Mouse (Mus musculus) ES-E14 (cell line): ENCODE results near the gene Gm10644. TPM values are rescaled to one million over a fixed set of nuclear protein-coding genes. Genes with fewer than 3 reads are reported as not detected.

Experiments used
- DNase-seq: peaks from one replicate; pipeline ENCODE4 v3.0.0-alpha.2; 2013; ENCODE audit warnings: low read depth, low spot score
- H3K27ac ChIP-seq: 2 replicates; pipeline ENCODE4 v1.5.1; 2012; ENCODE audit warnings: low read depth, mild to moderate bottlenecking, low read length, moderate library complexity, mixed read lengths; ENCODE audit not compliant: poor library complexity, insufficient read depth, severe bottlenecking
- H3K36me3 ChIP-seq: 2 replicates; pipeline ENCODE4 v1.6.1; 2012; ENCODE audit warnings: mild to moderate bottlenecking, low read length, moderate library complexity, mixed read lengths; ENCODE audit not compliant: control insufficient read depth, poor library complexity, insufficient read depth, severe bottlenecking
- H3K4me1 ChIP-seq, 2 experiments: fragments of 150-350 bp in 1 of 2; sonication (generic) in 1 of 2; 2 replicates each; pipeline ENCODE4 v1.6.1; 2012; ENCODE audit warnings: low read length in 2 of 2, mild to moderate bottlenecking in 1 of 2, mixed read lengths in 1 of 2; ENCODE audit not compliant: control insufficient read depth in 2 of 2, insufficient read depth in 2 of 2, poor library complexity in 1 of 2
- H3K4me3 ChIP-seq, 2 experiments: fragments of 150-350 bp in 1 of 2; sonication (generic) in 1 of 2; 2 replicates each; pipeline ENCODE4 v1.5.1; 2012; ENCODE audit warnings: low read length in 2 of 2, low read depth in 1 of 2, mild to moderate bottlenecking in 1 of 2, mixed read lengths in 1 of 2; ENCODE audit not compliant: insufficient read depth in 1 of 2, poor library complexity in 1 of 2, severe bottlenecking in 1 of 2
- H3K9ac ChIP-seq: 2 replicates; pipeline ENCODE4 v1.6.1; 2012; ENCODE audit warnings: low read depth, mild to moderate bottlenecking, low read length, mixed read lengths; ENCODE audit not compliant: poor library complexity, insufficient read depth, severe bottlenecking
- H3K9me3 ChIP-seq: fragments of 150-350 bp; sonication (generic); 2 replicates; pipeline ENCODE4 v1.6.1; 2012; ENCODE audit warnings: low read depth, mild to moderate bottlenecking, low read length; ENCODE audit not compliant: control insufficient read depth, insufficient read depth
- CHD2 ChIP-seq: IDR thresholded peaks from 2 replicates; pipeline ENCODE4 v1.6.1; 2014; ENCODE audit warnings: mild to moderate bottlenecking, low read depth, low read length, inconsistent platforms
- HCFC1 ChIP-seq: IDR thresholded peaks from 2 replicates; pipeline ENCODE4 v1.6.1; 2012; ENCODE audit warnings: low read length, inconsistent platforms, borderline replicate concordance; ENCODE audit not compliant: insufficient read depth
- MAFK ChIP-seq: IDR thresholded peaks from 2 replicates; pipeline ENCODE4 v1.6.1; 2014; ENCODE audit warnings: mild to moderate bottlenecking, low read depth, low read length, inconsistent platforms; ENCODE audit not compliant: insufficient read depth
- ZC3H11A ChIP-seq: IDR thresholded peaks from 2 replicates; pipeline ENCODE4 v1.6.1; 2012; ENCODE audit warnings: low read depth, mild to moderate bottlenecking, inconsistent platforms, low read length, borderline replicate concordance
- ZNF384 ChIP-seq: IDR thresholded peaks from 2 replicates; pipeline ENCODE4 v1.6.1; 2012; ENCODE audit warnings: low read depth, low read length, inconsistent platforms
- in situ Hi-C, 2 experiments: fragments of 600-800 bp; cut with MboI; formaldehyde crosslinking; loops; one replicate each; pipeline ENCODE4 v1.15.1; 2025; ENCODE audit warnings: low sequenced_read_pairs in 2 of 2, inconsistent platforms in 1 of 2; ENCODE audit not compliant: unreplicated experiment in 2 of 2
- total RNA-seq: library from RNA; depleted of rRNA; stranded (reverse); fragments of 300-350 nt; gene quantifications from 2 replicates; pipeline ENCODE4 v1.2.3, GENCODE M21; 2012; rRNA removed

Gene Gm10644
- total RNA-seq, 1 experiment: 1.8 TPM

DNA sequence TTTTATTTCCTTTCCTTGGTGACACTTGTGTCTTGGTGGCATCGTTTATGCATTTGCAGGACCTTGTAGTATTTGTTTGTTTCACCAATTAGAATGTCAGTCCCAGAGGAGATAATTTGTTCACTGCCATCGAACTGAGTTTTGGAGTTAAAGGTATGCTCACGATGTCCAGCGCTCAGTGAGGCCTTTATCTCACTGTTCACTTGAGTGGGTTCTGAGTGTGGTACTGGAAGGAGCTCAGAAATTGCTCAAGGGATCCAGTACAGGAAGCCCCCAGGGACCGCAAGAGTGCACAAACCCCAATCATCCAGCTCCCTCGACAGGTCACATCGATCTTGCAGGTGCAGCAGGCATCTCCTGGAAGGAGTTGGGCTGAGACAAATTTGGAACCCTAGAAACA, 58.5 kb downstream of the Gm10644 start:
- Histone ChIP-seq H3K27ac (no peak overlapping the region), H3K36me3 (no peaks in the 10 kb centered on the region), H3K4me1 (peaks cover 2 to 12% of the 10 kb centered on the region in 2 experiments; a peak in 2 of 4 replicates), H3K9me3 (no peaks in the 10 kb centered on the region), H3K4me3 (no peak overlapping the region), H3K9ac (no peak overlapping the region)
- TF ChIP-seq HCFC1 (no peak), ZNF384 (no peak), MAFK (no peak), ZC3H11A (no peak), CHD2 (no peak)
- in situ Hi-C loops: loop anchor here (5.0 to 10.0 kb wide), 2 partner anchors 112 to 119 kb away; no protein-coding TSS in a partner anchor
- no peak for DNase-seq

GRCm38 (mm10) chr8:83895894-83896293, 59.1 kb downstream of the Gm10644 start:
- no peak overlapping the region for H3K4me3 ChIP-seq
- no peaks in the 10 kb centered on the region for H3K9me3 ChIP-seq
- DNase-seq: peak; percentile 58
- no peak overlapping the region for H3K27ac ChIP-seq
- no peaks in the 10 kb centered on the region for H3K36me3 ChIP-seq
- peaks cover 2 to 12% of the 10 kb centered on the region in 2 experiments; a peak in 2 of 4 replicates for H3K4me1 ChIP-seq
- in situ Hi-C loops: loop anchor here (5.0 to 10.0 kb wide), 2 partner anchors 111 to 119 kb away; no protein-coding TSS in a partner anchor
- H3K9ac ChIP-seq: no peak overlapping the region
- TF ChIP-seq MAFK (no peak), CHD2 (no peak), HCFC1 (no peak), ZC3H11A (no peak; the same call in 1 of the 2 replicates), ZNF384 (no peak)

- H3K27ac ChIP-seq: no peak overlapping the region
- no peak overlapping the region for H3K4me3 ChIP-seq
- no peak overlapping the region for H3K9ac ChIP-seq
- peak; percentile 62 for DNase-seq
- no peaks in the 10 kb centered on the region for H3K36me3 ChIP-seq
- no peaks in the 10 kb centered on the region for H3K9me3 ChIP-seq
- 0 out of 2 replicates have a peak, but pooled peaks have one; percentile 29 for TF ChIP-seq ZNF384
- peak; percentile 82 for TF ChIP-seq ZC3H11A
- no peak for TF ChIP-seq CHD2
- H3K4me1 ChIP-seq: peaks cover 2 to 12% of the 10 kb centered on the region in 2 experiments; a peak in 2 of 4 replicates
- in situ Hi-C loops: loop anchor here in 1 of 2 experiments (10.0 kb wide), 1 partner anchor 109 kb away; no protein-coding TSS in a partner anchor
Measured at GRCm38 (mm10) chr8:83893915-83894314, 61.1 kb downstream of the Gm10644 start.

- no peaks in the 10 kb centered on the region for H3K36me3 ChIP-seq
- no peak overlapping the region for H3K27ac ChIP-seq
- H3K4me3 ChIP-seq: no peak overlapping the region; a peak in 1 of 4 replicates
- in situ Hi-C loops: loop anchor here in 1 of 2 experiments (10.0 kb wide), 1 partner anchor 107 kb away; no protein-coding TSS in a partner anchor
- no peak for DNase-seq
- H3K9me3 ChIP-seq: no peaks in the 10 kb centered on the region
- TF ChIP-seq ZNF384 (no peak), MAFK (no peak), ZC3H11A (no peak), CHD2 (no peak), HCFC1 (no peak)
- H3K4me1 ChIP-seq: peaks cover 2 to 5% of the 10 kb centered on the region in 2 experiments; a peak in 1 of 4 replicates
- H3K9ac ChIP-seq: no peak overlapping the region
Measured at GRCm38 (mm10) chr8:83892061-83892460, 62.9 kb downstream of the Gm10644 start.

- Histone ChIP-seq H3K36me3 (no peaks in the 10 kb centered on the region), H3K4me3 (no peak overlapping the region), H3K4me1 (peaks cover 0 to 4% of the 10 kb centered on the region in 2 experiments; a peak in 1 of 4 replicates), H3K27ac (no peak overlapping the region), H3K9ac (no peak overlapping the region), H3K9me3 (no peaks in the 10 kb centered on the region)
- in situ Hi-C loops: no loop called here
- DNase-seq: no peak
- no peak for TF ChIP-seq ZC3H11A
- TF ChIP-seq HCFC1: no peak
- no peak for TF ChIP-seq MAFK
- no peak for TF ChIP-seq ZNF384
- TF ChIP-seq CHD2: no peak
Measured at GRCm38 (mm10) chr8:83888409-83888808, 66.6 kb downstream of the Gm10644 start.

Other genes with a start within 250 kb of the Gm10644 start
- 274 and 324 TPM in 2 replicates for gene Ddx39, start 240.0 kb downstream of the Gm10644 start, total RNA-seq
- 92.2 and 135 TPM in 2 replicates for gene Adgre5, start 213.9 kb downstream of the Gm10644 start, total RNA-seq
- gene Adgrl1, start 55.1 kb downstream of the Gm10644 start, total RNA-seq: 119 and 213 TPM in 2 replicates
- 30.3 and 43.3 TPM in 2 replicates for gene Asf1b, start 302 bp upstream of the Gm10644 start, total RNA-seq
- 19.4 and 31.4 TPM in 2 replicates for gene Prkaca, start 17.8 kb upstream of the Gm10644 start, total RNA-seq
- 125 and 191 TPM in 2 replicates for gene Samd1, start 42.5 kb upstream of the Gm10644 start, total RNA-seq
- 1.2 and 1.8 TPM in 2 replicates for gene 1700067K01Rik, start 46.3 kb upstream of the Gm10644 start, total RNA-seq
- gene 2210011C24Rik, start 57.0 kb upstream of the Gm10644 start, total RNA-seq: 4.6 and 9.1 TPM in 2 replicates
- gene Palm3, start 66.3 kb upstream of the Gm10644 start, total RNA-seq: 25.5 and 29.0 TPM in 2 replicates
- 0.89 and 3.6 TPM in 2 replicates for gene Il27ra, start 87.4 kb upstream of the Gm10644 start, total RNA-seq
- 7.3 and 26.6 TPM in 2 replicates for gene Rln3, start 89.8 kb upstream of the Gm10644 start, total RNA-seq
- 1.5 and 1.7 TPM in 2 replicates for gene Gm10643, start 109.9 kb upstream of the Gm10644 start, total RNA-seq
- 16.2 and 22.3 TPM in 2 replicates for gene Rfx1, start 111.6 kb upstream of the Gm10644 start, total RNA-seq
- 53.5 and 62.0 TPM in 2 replicates for gene Dcaf15, start 149.6 kb upstream of the Gm10644 start, total RNA-seq
- gene Podnl1, start 170.8 kb upstream of the Gm10644 start, total RNA-seq: 1.5 and 2.0 TPM in 2 replicates
- gene Cc2d1a, start 192.7 kb upstream of the Gm10644 start, total RNA-seq: 17.7 and 18.9 TPM in 2 replicates
- gene 4930432K21Rik, start 192.8 kb upstream of the Gm10644 start, total RNA-seq: 4.9 TPM in 2 replicates
- 7.0 and 9.9 TPM in 2 replicates for gene Nanos3, start 230.0 kb upstream of the Gm10644 start, total RNA-seq